Mouse (Mus musculus) embryo, embryonic 10 days (tissue): ENCODE measurements around the gene Cmtm6.

Experiments
- DNase-seq: peaks from one replicate; pipeline ENCODE4 v3.0.0-alpha.2; 2015; ENCODE audit warnings: low spot score

Gene Cmtm6

GRCm38 (mm10) chr9:114771565-114771964, 40.6 kb downstream of the Cmtm6 start:
- DNase-seq, result no peak

GRCm38 (mm10) chr9:114774629-114775028, 43.7 kb downstream of the Cmtm6 start:
- no peak for DNase-seq

- no peak for DNase-seq
These were observed 44.4 kb downstream of the Cmtm6 start for GRCm38 (mm10) chr9:114775272-114775671.

GRCm38 (mm10) chr9:114776361-114776760, 45.4 kb downstream of the Cmtm6 start:
- no peak for DNase-seq

GRCm38 (mm10) chr9:114777178-114778046, 46.5 kb downstream of the Cmtm6 start:
- no peak for DNase-seq

- DNase-seq, result no peak
These were observed 47.1 kb downstream of the Cmtm6 start for GRCm38 (mm10) chr9:114778047-114778390.

- DNase-seq, result no peak
These were observed 48.0 kb downstream of the Cmtm6 start for GRCm38 (mm10) chr9:114778877-114779276.

- DNase-seq, result peak; percentile 56
These were observed 49.2 kb downstream of the Cmtm6 start for GRCm38 (mm10) chr9:114779984-114780745.

GRCm38 (mm10) chr9:114780746-114781525, 50.0 kb downstream of the Cmtm6 start:
- peak; percentile 53 for DNase-seq

- peak; percentile 84 for DNase-seq
These were observed 50.8 kb downstream of the Cmtm6 start, which contains the start of gene Cmtm7 for GRCm38 (mm10) chr9:114781526-114782212. TSS of gene Cmtm7 (minus strand) at chr9:114781856.

- DNase-seq, result peak; percentile 74
These were observed 54.7 kb downstream of the Cmtm6 start for GRCm38 (mm10) chr9:114785432-114786125.

GRCm38 (mm10) chr9:114787134-114787533, 56.2 kb downstream of the Cmtm6 start:
- DNase-seq, result no peak

GRCm38 (mm10) chr9:114787716-114788115, 56.8 kb downstream of the Cmtm6 start:
- DNase-seq, result no peak

- no peak for DNase-seq
These were observed 57.8 kb downstream of the Cmtm6 start for GRCm38 (mm10) chr9:114788697-114789096.

- no peak for DNase-seq
These were observed 58.6 kb downstream of the Cmtm6 start for GRCm38 (mm10) chr9:114789557-114789956.

GRCm38 (mm10) chr9:114789989-114790388, 59.1 kb downstream of the Cmtm6 start:
- no peak for DNase-seq

- DNase-seq, result no peak
These were observed 62.9 kb downstream of the Cmtm6 start for GRCm38 (mm10) chr9:114793764-114794295.

GRCm38 (mm10) chr9:114794491-114794890, 63.6 kb downstream of the Cmtm6 start:
- no peak for DNase-seq

- DNase-seq, result peak; percentile 59
These were observed 65.6 kb downstream of the Cmtm6 start for GRCm38 (mm10) chr9:114796473-114797050.

- DNase-seq, result peak; percentile 93
These were observed 66.6 kb downstream of the Cmtm6 start for GRCm38 (mm10) chr9:114797329-114798004.
